Mouse (Mus musculus): ENCODE data around the gene Hist1h2an.

- TF ChIP-seq CEBPB (IDR thresholded peaks at IDR 0.05; ENCODE audit: insufficient read depth, poor library complexity, severe bottlenecking) (0 out of 2 replicates have a peak, but pooled peaks have one; percentile 5), POLR2A (IDR thresholded peaks at IDR 0.05; ENCODE audit: insufficient read length, low read depth) (no peak), MAX (IDR thresholded peaks at IDR 0.05; ENCODE audit: low read depth) (no peak), MYOD1 (IDR thresholded peaks at IDR 0.05; ENCODE audit: control insufficient read depth in 1 of 3, insufficient read length in 2 of 3, low read depth in 2 of 3) (no peak), TCF12 (IDR thresholded peaks at IDR 0.05; ENCODE audit: insufficient read depth, poor library complexity, severe bottlenecking) (no peak), USF1 (IDR thresholded peaks at IDR 0.05; ENCODE audit: low read depth) (no peak), POLR2AphosphoS2 (IDR thresholded peaks at IDR 0.05; ENCODE audit: insufficient read length, low read depth) (no peak)
Measured at GRCm38 (mm10) chr13:21783734-21784161, 3.3 kb downstream of the Hist1h2an start.

Data from myocyte (in vitro differentiated cells).